Mouse (Mus musculus) R1 (cell line): Measurements from ENCODE around the gene S100a4.
A peak's percentile ranks its signal among the peaks of the same experiment; 100 is the strongest.

Experiments
- DNase-seq: peaks from one replicate; pipeline ENCODE4 v3.0.0-alpha.2; 2018; ENCODE audit warnings: low read depth, low spot score

S100a4 gene

GRCm38 (mm10) chr3:90603623-90604022, at the start of gene S100a4:
Gene S100a4, plus strand, starts transcription at chr3:90603771.
- DNase-seq = no peak

GRCm38 (mm10) chr3:90555954-90556353, 47.6 kb upstream of the S100a4 start:
- no peak for DNase-seq

- no peak for DNase-seq
These were observed 43.5 kb upstream of the S100a4 start, which contains the start of gene S100a3 for GRCm38 (mm10) chr3:90560008-90560628. Gene S100a3, plus strand, starts transcription at chr3:90560578.

- DNase-seq = no peak
These were observed 28.9 kb upstream of the S100a4 start for GRCm38 (mm10) chr3:90574691-90575090.

DNA sequence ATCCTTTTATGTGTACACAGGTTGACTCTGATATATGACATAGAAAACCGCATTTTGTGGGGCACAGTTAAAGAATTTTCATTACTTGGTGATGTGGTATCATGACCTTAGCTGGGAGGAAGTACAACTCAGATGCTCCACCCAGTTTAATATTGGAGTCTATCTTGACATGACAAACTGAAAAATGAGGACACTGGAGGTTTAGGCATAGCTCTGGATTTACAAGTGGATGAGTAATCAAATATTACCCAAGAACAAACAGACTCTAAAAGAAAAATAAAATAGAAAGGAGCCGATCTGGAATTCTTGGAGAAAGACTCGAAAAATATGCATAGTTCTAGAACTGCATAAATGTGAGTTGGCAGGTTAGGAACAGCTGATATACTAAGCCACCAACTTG, 28.3 kb upstream of the S100a4 start:
- no peak for DNase-seq

DNA sequence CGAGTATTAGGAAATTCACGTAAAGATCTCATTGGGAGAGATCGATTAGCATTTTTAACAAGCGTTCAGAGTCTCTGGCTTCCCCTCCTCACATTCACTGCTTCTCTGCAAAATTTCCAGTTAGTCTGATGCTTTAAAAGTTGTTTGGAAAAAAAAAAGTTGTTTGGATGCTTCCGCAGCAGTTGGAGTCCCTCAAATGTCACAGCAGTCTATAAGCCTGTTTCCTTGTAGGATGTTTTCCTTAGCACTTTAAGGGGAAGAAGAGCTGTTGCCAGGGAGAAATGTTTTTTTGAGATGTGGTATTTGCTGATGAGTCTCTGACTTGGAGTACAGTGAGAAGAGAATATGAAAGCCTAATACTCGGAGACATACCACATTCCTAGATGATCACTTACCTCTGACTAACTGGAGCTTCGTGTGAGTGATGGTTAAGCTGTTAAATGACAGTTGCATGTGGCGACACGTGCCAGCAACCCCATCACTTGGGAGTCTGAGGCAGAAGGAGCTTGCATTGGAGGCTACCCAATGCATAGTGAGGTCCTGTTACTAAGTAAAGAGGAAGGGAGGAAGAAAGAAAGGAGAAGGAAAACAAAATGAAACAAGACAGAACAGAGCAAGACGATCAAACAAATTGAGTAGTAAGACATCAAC, 27.1 kb upstream of the S100a4 start:
- DNase-seq = no peak

DNA sequence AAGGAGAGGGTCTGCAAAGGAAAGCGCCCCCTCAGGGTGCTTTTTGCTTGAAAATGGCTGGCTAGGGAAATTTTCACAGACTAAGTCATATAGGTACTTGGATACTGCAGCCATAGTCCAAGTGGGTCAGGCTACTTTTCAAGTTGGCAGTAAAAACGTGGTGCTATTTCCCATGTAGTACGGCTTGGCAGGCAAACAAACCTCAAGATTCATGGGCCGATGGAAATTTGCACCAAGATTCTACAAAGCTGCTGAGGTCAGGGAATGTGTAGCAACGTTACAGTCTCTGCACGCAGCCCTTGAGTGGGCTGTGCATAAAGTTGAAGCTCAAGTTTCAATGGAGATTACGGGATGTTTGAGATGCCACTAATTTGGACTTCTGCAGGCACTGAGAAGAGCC, 24.1 kb upstream of the S100a4 start:
- no peak for DNase-seq

DNA sequence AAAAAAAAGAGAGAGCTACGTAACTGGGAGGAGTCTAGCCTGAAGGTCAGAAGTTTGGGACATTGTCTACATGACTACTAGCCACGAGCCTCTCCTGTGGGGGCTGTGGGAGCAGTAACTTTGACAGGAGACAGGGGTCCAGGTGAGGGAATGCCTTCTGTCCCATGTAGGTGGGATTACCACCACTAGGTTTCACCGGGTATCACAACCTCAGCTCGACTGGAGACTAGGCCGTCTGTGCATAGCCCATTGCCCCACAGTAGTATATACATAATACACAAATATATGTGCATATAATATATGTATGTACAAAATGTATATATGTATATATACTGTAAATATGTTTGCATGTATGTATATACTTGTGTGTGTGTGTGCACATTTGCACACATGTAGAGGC, 22.4 kb upstream of the S100a4 start:
- DNase-seq = no peak

DNA sequence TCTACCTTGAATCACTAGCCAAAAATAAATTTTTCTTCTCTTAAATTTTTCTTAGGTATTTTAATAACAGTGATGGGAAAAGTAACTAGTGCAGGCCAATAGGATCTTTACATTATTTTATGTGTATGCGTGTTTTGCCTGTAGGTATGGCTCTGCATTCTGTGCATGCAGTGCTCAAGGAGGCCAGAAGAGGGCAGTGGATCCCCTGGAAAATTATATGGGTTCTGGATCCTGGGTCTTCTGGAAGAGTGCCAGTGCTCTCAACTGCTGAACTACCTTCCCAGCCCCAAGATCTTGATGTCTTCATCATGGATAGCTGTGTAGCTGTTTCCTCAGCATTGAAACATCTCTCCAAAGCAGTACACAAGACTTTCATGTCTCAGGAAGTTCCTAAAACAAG, 21.4 kb upstream of the S100a4 start:
- DNase-seq = peak; percentile 53

GRCm38 (mm10) chr3:90582556-90582955, 21.0 kb upstream of the S100a4 start:
- DNase-seq = no peak

GRCm38 (mm10) chr3:90583893-90584292, 19.7 kb upstream of the S100a4 start:
- DNase-seq = no peak

- DNase-seq = peak; percentile 92
These were observed 18.0 kb upstream of the S100a4 start for GRCm38 (mm10) chr3:90585595-90585994.

DNA sequence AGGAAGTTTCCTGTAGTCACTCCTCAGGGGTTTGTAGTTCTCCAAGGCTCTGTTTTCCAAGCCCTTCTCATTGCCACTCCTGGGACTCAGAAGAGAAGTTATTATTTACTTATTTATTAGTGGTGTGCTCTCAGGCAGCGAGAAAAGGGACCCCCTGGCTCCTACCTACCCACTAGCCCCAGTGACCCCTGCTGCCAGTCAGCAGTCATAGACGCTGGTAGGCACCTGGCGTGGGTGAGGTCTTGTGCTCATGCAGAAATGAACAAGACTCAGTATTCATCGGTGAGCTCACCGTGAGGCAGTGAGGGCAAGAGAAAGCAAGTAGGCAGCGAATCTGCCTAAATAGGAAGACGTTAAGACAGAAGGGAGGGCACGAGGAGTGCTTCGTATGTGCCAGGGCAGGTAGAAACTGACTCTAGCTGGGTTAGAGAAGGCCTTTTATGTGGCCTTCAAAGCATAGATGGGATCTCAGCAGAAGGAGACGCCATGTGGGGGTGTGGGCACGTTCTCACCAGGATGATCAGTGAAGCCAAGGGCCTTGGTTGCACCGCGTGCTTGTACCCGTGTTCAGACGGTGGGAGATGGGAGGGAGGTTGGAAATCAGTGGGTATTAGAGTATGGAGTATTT, 17.4 kb upstream of the S100a4 start:
- DNase-seq = peak; percentile 14

GRCm38 (mm10) chr3:90586906-90587305, 16.7 kb upstream of the S100a4 start:
- peak; percentile 85 for DNase-seq

DNA sequence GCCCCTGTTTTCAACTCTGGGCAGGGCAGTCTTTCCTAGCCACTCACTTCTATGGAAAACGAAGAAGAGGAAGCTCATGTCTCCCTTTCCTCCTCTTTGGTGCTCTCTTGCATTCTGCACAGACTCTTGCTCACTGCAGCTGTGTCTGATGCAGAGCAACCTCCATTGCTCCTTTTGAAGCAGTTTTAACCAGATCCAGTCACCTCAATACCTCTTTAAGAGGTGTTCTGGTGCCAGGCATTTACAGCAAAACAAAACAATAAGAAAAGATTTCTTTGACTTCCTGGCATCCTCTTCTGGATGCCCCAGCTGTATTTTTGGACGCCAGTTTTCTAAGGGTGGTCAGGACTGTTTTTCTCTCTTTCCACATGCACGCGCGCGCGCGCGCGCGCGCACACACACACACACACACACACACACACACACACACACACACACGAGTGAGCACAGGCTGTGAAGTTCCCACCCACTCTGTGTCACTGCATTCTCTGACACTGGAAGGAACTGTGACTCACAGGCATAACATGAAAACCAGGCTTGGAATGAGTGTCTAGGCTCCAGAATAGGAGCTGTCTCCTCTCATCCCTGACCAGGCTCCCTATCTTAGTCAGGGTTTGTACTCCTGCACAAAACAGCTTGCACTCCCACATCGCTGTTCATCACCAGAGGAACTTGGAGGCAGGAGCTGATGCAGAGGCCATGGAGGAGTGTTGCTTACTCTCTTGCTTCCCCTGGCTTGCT, 16.0 kb upstream of the S100a4 start:
- peak; percentile 33 for DNase-seq

- peak; percentile 13 for DNase-seq
These were observed 14.2 kb upstream of the S100a4 start for GRCm38 (mm10) chr3:90589390-90589789.

- no peak for DNase-seq
These were observed 13.6 kb upstream of the S100a4 start, which contains the start of gene S100a2 for GRCm38 (mm10) chr3:90589947-90590346. Gene S100a2, plus strand, starts transcription at chr3:90590247.

DNA sequence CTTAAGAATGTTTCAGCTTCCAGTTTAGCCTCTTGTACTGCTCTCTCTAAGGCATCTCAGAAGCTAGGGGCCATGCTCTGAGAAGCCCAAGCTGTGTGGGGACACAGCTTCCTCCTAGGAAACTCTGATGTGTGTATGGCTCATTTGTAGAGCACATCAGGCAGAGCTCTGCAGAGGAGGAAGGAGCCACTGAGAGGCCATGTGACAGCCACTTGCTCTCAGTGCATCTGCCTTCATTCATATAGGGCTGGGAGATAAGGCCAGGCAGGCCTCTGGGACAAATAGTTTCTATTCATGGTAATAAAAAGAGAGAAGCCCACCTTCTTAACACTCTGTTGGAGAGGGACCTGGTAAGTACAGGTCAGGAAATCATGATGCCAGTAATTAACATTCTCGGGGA, 9.1 kb upstream of the S100a4 start:
- no peak for DNase-seq

- no peak for DNase-seq
These were observed 8.0 kb upstream of the S100a4 start for GRCm38 (mm10) chr3:90595556-90595955.

DNA sequence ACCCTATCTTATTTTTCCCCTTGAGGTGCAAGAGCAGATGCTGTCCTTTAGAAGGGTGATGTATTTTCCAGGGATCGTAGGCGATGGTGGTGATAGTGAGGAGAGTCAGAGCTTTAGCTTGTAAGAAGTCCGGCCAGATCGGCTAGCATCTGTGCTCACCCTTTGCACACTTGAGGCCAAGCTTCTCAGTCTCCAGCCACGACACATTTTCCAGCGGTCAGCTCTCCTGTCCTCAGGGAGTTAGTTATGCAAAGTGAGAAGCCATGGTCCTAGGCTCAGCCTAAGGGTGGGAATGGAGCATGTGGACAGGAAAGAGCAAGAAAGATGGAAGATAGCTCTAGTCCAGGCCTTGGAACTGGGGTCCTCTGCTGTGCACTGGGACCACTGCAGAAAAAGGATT, 6.8 kb upstream of the S100a4 start:
- DNase-seq = no peak

- DNase-seq = no peak
These were observed 5.8 kb upstream of the S100a4 start for GRCm38 (mm10) chr3:90597736-90598135.

DNA sequence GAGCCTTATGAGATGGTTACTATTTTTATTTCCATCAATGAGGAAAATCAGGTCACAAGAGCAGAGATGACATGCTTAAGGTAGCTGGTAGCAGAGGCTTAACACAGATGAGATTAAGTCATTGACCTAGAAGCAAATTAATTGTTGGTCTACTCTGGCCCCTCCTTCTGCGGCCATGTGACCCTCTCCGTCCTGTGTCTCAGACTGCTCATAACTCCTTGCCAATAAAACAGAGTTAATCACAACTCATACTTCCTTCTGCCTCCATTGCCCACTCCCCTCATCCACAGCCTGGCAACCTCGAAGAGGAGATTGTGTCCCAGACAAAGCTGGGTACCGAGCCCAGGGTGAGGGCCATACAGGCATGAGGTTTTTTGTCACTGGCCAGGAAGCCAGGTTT, 5.4 kb upstream of the S100a4 start:
- no peak for DNase-seq
